Mouse (Mus musculus) olfactory bulb, adult 2 months (tissue): ENCODE measurements around the gene Nell1. TPM values are rescaled to one million over a fixed set of nuclear protein-coding genes. Genes with fewer than 3 reads are reported as not detected.

Experiments
- H3K27ac ChIP-seq: fragments of 200-500 bp; 2 replicates; pipeline ENCODE4 v1.5.1; 2012; ENCODE audit warnings: low read depth, low read length; ENCODE audit not compliant: insufficient read depth
- H3K4me1 ChIP-seq: fragments of 200-500 bp; 2 replicates; pipeline ENCODE4 v1.6.1; 2012; ENCODE audit warnings: low read length; ENCODE audit not compliant: control insufficient read depth, insufficient read depth
- H3K4me3 ChIP-seq: fragments of 200-500 bp; 2 replicates; pipeline ENCODE4 v1.5.1; 2012; ENCODE audit warnings: mild to moderate bottlenecking, low read depth, low read length, moderate library complexity; ENCODE audit not compliant: insufficient read depth
- CTCF ChIP-seq: fragments of 200-500 bp; IDR thresholded peaks from 2 replicates; pipeline ENCODE4 v1.5.1; 2012; ENCODE audit warnings: low read depth, mild to moderate bottlenecking, low read length, moderate library complexity; ENCODE audit not compliant: insufficient read depth
- POLR2A ChIP-seq: fragments of 200-500 bp; IDR thresholded peaks from 2 replicates; pipeline ENCODE4 v1.6.1; 2012; ENCODE audit warnings: mild to moderate bottlenecking, low read depth, low read length, moderate library complexity; ENCODE audit not compliant: insufficient read depth
- WGBS: fragments of 180-500 bp; shearing (Covaris S2); methylation state at CpG from one replicate; pipeline ENCODE4 v1.1.7; 2018; 5-methylcytosine and 5-hydroxymethylcytosine counted together
- polyA plus RNA-seq: library from polyadenylated mRNA; stranded (reverse); fragments of >200 nt; gene quantifications from 2 replicates; pipeline ENCODE4 v1.2.4, GENCODE M21; 2012; ENCODE audit warnings: low replicate concordance; ENCODE audit not compliant: missing spikeins, insufficient read depth, insufficient read length

The Nell1 gene
- polyA plus RNA-seq, 1 experiment, result not detected

- Histone ChIP-seq H3K4me3 (no peak overlapping the region), H3K27ac (no peak overlapping the region), H3K4me1 (no peaks in the 10 kb centered on the region)
- no peak for TF ChIP-seq CTCF
- TF ChIP-seq POLR2A, result no peak
Observed at GRCm38 (mm10) chr7:50441237-50441636, 466.6 kb downstream of the Nell1 start.

- no peaks in the 10 kb centered on the region for H3K4me1 ChIP-seq
Observed at GRCm38 (mm10) chr7:50447316-50447715, 472.7 kb downstream of the Nell1 start.

GRCm38 (mm10) chr7:50467742-50468141 is 493.1 kb downstream of the Nell1 start:
- TF ChIP-seq CTCF, result no peak
- TF ChIP-seq POLR2A, result no peak
- Histone ChIP-seq H3K4me1 (no peaks in the 10 kb centered on the region), H3K27ac (no peak overlapping the region), H3K4me3 (no peak overlapping the region)
- WGBS, result 76% methylated on average over 6 of the region's 6 CpGs

More at GRCm38 (mm10) chr7:50447316-50447715, 472.7 kb downstream of the Nell1 start:
- no peak overlapping the region for H3K27ac ChIP-seq
- TF ChIP-seq POLR2A, result no peak
- no peak for TF ChIP-seq CTCF
- H3K4me3 ChIP-seq, result no peak overlapping the region
- 79% methylated on average over 4 of the region's 4 CpGs for WGBS

- TF ChIP-seq POLR2A (no peak), CTCF (no peak)
- WGBS, result 71% methylated on average over 3 of the region's 3 CpGs
- H3K4me1 ChIP-seq, result no peaks in the 10 kb centered on the region
- no peak overlapping the region for H3K4me3 ChIP-seq
- H3K27ac ChIP-seq, result no peak overlapping the region
Observed at GRCm38 (mm10) chr7:50470555-50470954, 495.9 kb downstream of the Nell1 start.

- H3K27ac ChIP-seq, result no peak overlapping the region
- no peak for TF ChIP-seq CTCF
- TF ChIP-seq POLR2A, result no peak
- WGBS, result 71% methylated on average over 4 of the region's 4 CpGs
- H3K4me3 ChIP-seq, result no peak overlapping the region
- no peaks in the 10 kb centered on the region for H3K4me1 ChIP-seq
Observed at GRCm38 (mm10) chr7:50482011-50482410, 507.3 kb downstream of the Nell1 start.

GRCm38 (mm10) chr7:50485304-50485703 is 510.6 kb downstream of the Nell1 start:
- 39% methylated on average over 1 of the region's 1 CpGs for WGBS
- TF ChIP-seq POLR2A (no peak), CTCF (0 out of 2 replicates have a peak, but pooled peaks have one; percentile 17)

GRCm38 (mm10) chr7:50486884-50487420 is 512.3 kb downstream of the Nell1 start:
- TF ChIP-seq POLR2A (no peak), CTCF (no peak)

More at GRCm38 (mm10) chr7:50485304-50485703, 510.6 kb downstream of the Nell1 start:
- no peaks in the 10 kb centered on the region for H3K4me1 ChIP-seq
- H3K27ac ChIP-seq, result no peak overlapping the region
- no peak overlapping the region for H3K4me3 ChIP-seq

GRCm38 (mm10) chr7:50501562-50501961 is 526.9 kb downstream of the Nell1 start:
- WGBS, result 87% methylated on average over 4 of the region's 4 CpGs

More at GRCm38 (mm10) chr7:50486884-50487420, 512.3 kb downstream of the Nell1 start:
- Histone ChIP-seq H3K4me1 (no peaks in the 10 kb centered on the region), H3K27ac (no peak overlapping the region), H3K4me3 (no peak overlapping the region)
- WGBS, result 91% methylated on average over 4 of the region's 4 CpGs

GRCm38 (mm10) chr7:50507047-50507446 is 532.4 kb downstream of the Nell1 start:
- Histone ChIP-seq H3K4me1 (no peaks in the 10 kb centered on the region), H3K27ac (no peak overlapping the region), H3K4me3 (no peak overlapping the region)
- TF ChIP-seq CTCF (no peak), POLR2A (no peak)

More at GRCm38 (mm10) chr7:50501562-50501961, 526.9 kb downstream of the Nell1 start:
- TF ChIP-seq CTCF (no peak), POLR2A (no peak)
- Histone ChIP-seq H3K4me3 (no peak overlapping the region), H3K27ac (no peak overlapping the region), H3K4me1 (no peaks in the 10 kb centered on the region)
